ENCODE assay signal across 22 mouse cellular contexts in genomic region chr12:76285418-76285817, GRCm38 (mm10). TPM values are rescaled to one million over a fixed set of nuclear protein-coding genes. Genes with fewer than 3 reads are reported as not detected.
"Had no signal": no experiment of that assay in that cellular context is flagged by ENCODE, and none has a peak within 500 bp of the region (broad histone marks: within the 10 kb centered on the region; RNA-seq: fewer than 3 reads in every experiment).

No protein-coding gene starts in this region.

- ATAC-seq: liver, postnatal 0 days; lung, postnatal 0 days; midbrain, embryonic 13.5 days; midbrain, embryonic 15.5 days had no signal

- H3K9me3 ChIP-seq: liver, embryonic 15.5 days; lung, embryonic 15.5 days; megakaryocyte, embryonic 14.5 days; midbrain, embryonic 13.5 days; midbrain, embryonic 15.5 days; neural tube, embryonic 12.5 days; stomach, embryonic 15.5 days had no signal

- H3K27me3 ChIP-seq: liver, embryonic 15.5 days; lung, embryonic 15.5 days; megakaryocyte, embryonic 14.5 days; midbrain, embryonic 13.5 days; midbrain, embryonic 15.5 days; neural tube, embryonic 12.5 days; stomach, embryonic 15.5 days had no signal

- H3K36me3 ChIP-seq: midbrain, embryonic 15.5 days had no signal

- DNase-seq: liver, postnatal 0 days; lung, adult 2 months; lung, postnatal 14 days; lung, postnatal 36 days; right cerebral cortex, postnatal 14 days; thymus, adult 2 months; thymus, postnatal 25 days; thymus, postnatal 4 days had no signal

- H3K27ac ChIP-seq: liver, embryonic 15.5 days; lung, embryonic 15.5 days; macrophage; midbrain, embryonic 13.5 days; midbrain, embryonic 15.5 days; neural tube, embryonic 12.5 days; stomach, embryonic 15.5 days; stomach, postnatal 0 days had no signal

- H3K4me1 ChIP-seq: liver, embryonic 15.5 days; lung, embryonic 15.5 days; stomach, embryonic 15.5 days had no signal

- H3K9ac ChIP-seq: liver, embryonic 15.5 days; liver, postnatal 0 days; lung, embryonic 15.5 days; midbrain, embryonic 13.5 days; midbrain, embryonic 15.5 days; neural tube, embryonic 12.5 days; stomach, embryonic 15.5 days had no signal

- H3K4me3 ChIP-seq: liver, embryonic 15.5 days; lung, embryonic 15.5 days; megakaryocyte, embryonic 14.5 days; midbrain, embryonic 13.5 days; midbrain, embryonic 15.5 days; neural tube, embryonic 12.5 days; stomach, embryonic 15.5 days had no signal

- H3K4me2 ChIP-seq: liver, embryonic 15.5 days; lung, embryonic 15.5 days; midbrain, embryonic 11.5 days; midbrain, embryonic 13.5 days; midbrain, embryonic 15.5 days; neural tube, embryonic 12.5 days; stomach, embryonic 15.5 days had no signal

RNA-seq across cellular contexts. Expression of gene Tex21, which starts 38.9 kb away (rescaled TPM):
- polyA plus RNA-seq: liver, postnatal 0 days; lung, adult 2 months; lung, embryonic 15.5 days; lung, postnatal 0 days; macrophage; midbrain, embryonic 11.5 days; midbrain, embryonic 13.5 days; midbrain, embryonic 15.5 days; midbrain, postnatal 0 days; neural tube, embryonic 12.5 days; spleen, adult 2 months; stomach, embryonic 15.5 days; stomach, postnatal 0 days; thymus, adult 2 months; urinary bladder, adult 2 months had no signal
